26 mouse cellular contexts compared by ENCODE assay signal in genomic region chr15:30199785-30200184, GRCm38 (mm10). TPM values are rescaled to one million over a fixed set of nuclear protein-coding genes. Genes with fewer than 3 reads are reported as not detected.
DNase-seq lines count a peak whose midpoint lies in the region; ATAC-seq and TF ChIP-seq lines count a peak whose summit lies in the region.
"Had no signal": no experiment of that assay in that cellular context is flagged by ENCODE, and none has a peak within 500 bp of the region (broad histone marks: within the 10 kb centered on the region; RNA-seq: fewer than 3 reads in every experiment).

No protein-coding gene starts in this region.

- no peak for TF ChIP-seq POLR2A in lung, adult 2 months (IDR thresholded peaks at IDR 0.05; ENCODE audit: borderline replicate concordance, extremely low read depth, low read depth, low read length)

- DNase-seq in forebrain, postnatal 0 days: no peak
- DNase-seq in layer of hippocampus, adult 2 months (ENCODE audit: low spot score in 2 of 2): no peak
- DNase-seq in layer of hippocampus, postnatal 14 days (ENCODE audit: low spot score in 2 of 2): no peak
- no peak for DNase-seq in lung, adult 2 months
- peak; percentile 50 for DNase-seq in telencephalon, adult 2 months (ENCODE audit: low read depth, low spot score)
- no peak for DNase-seq in left cerebral cortex, adult 18-20 months (ENCODE audit: low spot score in 2 of 2)
- DNase-seq: adrenal gland, adult 2 months; adrenal gland, postnatal 14 days; cerebellum, adult 18-20 months; cerebellum, adult 9-10 months; cerebellum, postnatal 36 days; gastrocnemius, adult 2 months; gastrocnemius, postnatal 25 days; heart, adult 18-20 months; heart, postnatal 10 days; heart, postnatal 36 days had no signal

- 78% methylated on average over 1 of the region's 1 CpGs for WGBS in forebrain, postnatal 0 days
- WGBS in forebrain, embryonic 16.5 days: 79% methylated on average over 1 of the region's 1 CpGs
- 74% methylated on average over 1 of the region's 1 CpGs for WGBS in lung, embryonic 16.5 days
- 67% methylated on average over 1 of the region's 1 CpGs for WGBS in lung, adult 2 months

- H3K4me2 ChIP-seq in forebrain, postnatal 0 days (ENCODE audit: low read depth): no peak overlapping the region
- H3K4me2 ChIP-seq in forebrain, embryonic 16.5 days (ENCODE audit: low read length): no peak overlapping the region
- H3K4me2 ChIP-seq in lung, embryonic 16.5 days (ENCODE audit: low read depth, low read length): no peak overlapping the region
- H3K4me2 ChIP-seq: forebrain, embryonic 13.5 days; heart, embryonic 12.5 days; heart, embryonic 15.5 days; hindbrain, embryonic 13.5 days had no signal

- H3K4me3 ChIP-seq in forebrain, postnatal 0 days (ENCODE audit: low read depth, low read length): no peak overlapping the region
- no peak overlapping the region for H3K4me3 ChIP-seq in forebrain, embryonic 16.5 days (replicated peaks; ENCODE audit: low read length)
- no peak overlapping the region for H3K4me3 ChIP-seq in layer of hippocampus, adult 2 months
- no peak overlapping the region for H3K4me3 ChIP-seq in lung, embryonic 16.5 days (ENCODE audit: low read length)
- no peak overlapping the region for H3K4me3 ChIP-seq in lung, adult 2 months (replicated peaks; ENCODE audit: extremely low read depth, low read depth, low read length)
- H3K4me3 ChIP-seq: forebrain, embryonic 10.5 days; forebrain, embryonic 13.5 days; gastrocnemius, adult 2 months; heart, embryonic 12.5 days; heart, embryonic 15.5 days; hindbrain, embryonic 10.5 days; hindbrain, embryonic 13.5 days had no signal

- no peaks in the 10 kb centered on the region for H3K27me3 ChIP-seq in forebrain, postnatal 0 days (ENCODE audit: insufficient read depth, low read length)
- no peaks in the 10 kb centered on the region for H3K27me3 ChIP-seq in forebrain, embryonic 16.5 days (replicated peaks; ENCODE audit: control insufficient read depth, insufficient read depth, low read length)
- H3K27me3 ChIP-seq in lung, embryonic 16.5 days (ENCODE audit: control insufficient read depth, insufficient read depth, low read depth, low read length): no peaks in the 10 kb centered on the region
- H3K27me3 ChIP-seq: forebrain, embryonic 13.5 days; heart, embryonic 12.5 days; heart, embryonic 15.5 days; hindbrain, embryonic 13.5 days had no signal

- no peak for TF ChIP-seq CTCF in forebrain, postnatal 0 days (IDR thresholded peaks at IDR 0.05; ENCODE audit: low read depth)
- TF ChIP-seq CTCF in layer of hippocampus, adult 2 months (conservative IDR thresholded peaks at IDR 0.05): no peak
- TF ChIP-seq CTCF in lung, adult 2 months (IDR thresholded peaks at IDR 0.05; ENCODE audit: insufficient read depth, low read length): no peak

- no peak overlapping the region for H3K27ac ChIP-seq in forebrain, postnatal 0 days (ENCODE audit: low read depth, low read length)
- H3K27ac ChIP-seq in forebrain, embryonic 16.5 days (ENCODE audit: low read length): no peak overlapping the region
- H3K27ac ChIP-seq in layer of hippocampus, adult 2 months: peak overlapping the region; percentile 43; the same call in 1 of the 2 replicates
- H3K27ac ChIP-seq in lung, embryonic 16.5 days (ENCODE audit: low read length): no peak overlapping the region
- H3K27ac ChIP-seq: forebrain, embryonic 10.5 days; forebrain, embryonic 13.5 days; gastrocnemius, adult 2 months; heart, embryonic 15.5 days; hindbrain, embryonic 10.5 days; hindbrain, embryonic 13.5 days had no signal

- H3K4me1 ChIP-seq in forebrain, postnatal 0 days (ENCODE audit: insufficient read depth): peaks cover 7% of the 10 kb centered on the region; the same call in 1 of the 2 replicates
- peaks cover 14% of the 10 kb centered on the region; the same call in 1 of the 2 replicates for H3K4me1 ChIP-seq in forebrain, embryonic 16.5 days (replicated peaks; ENCODE audit: control insufficient read depth, insufficient read depth, low read length)
- H3K4me1 ChIP-seq in lung, embryonic 16.5 days (replicated peaks; ENCODE audit: control insufficient read depth, insufficient read depth, low read length): no peaks in the 10 kb centered on the region
- H3K4me1 ChIP-seq in lung, adult 2 months (ENCODE audit: control insufficient read depth, insufficient read depth, low read length): no peaks in the 10 kb centered on the region
- H3K4me1 ChIP-seq: forebrain, embryonic 10.5 days; heart, embryonic 15.5 days; hindbrain, embryonic 10.5 days had no signal

- H3K9me3 ChIP-seq in forebrain, postnatal 0 days (ENCODE audit: low read length): no peaks in the 10 kb centered on the region
- H3K9me3 ChIP-seq in forebrain, embryonic 16.5 days (ENCODE audit: control insufficient read depth, low read length): no peaks in the 10 kb centered on the region
- no peaks in the 10 kb centered on the region for H3K9me3 ChIP-seq in lung, embryonic 16.5 days (ENCODE audit: control insufficient read depth, low read length)
- H3K9me3 ChIP-seq: forebrain, embryonic 10.5 days; forebrain, embryonic 13.5 days; heart, embryonic 12.5 days; heart, embryonic 15.5 days; hindbrain, embryonic 10.5 days; hindbrain, embryonic 13.5 days had no signal

- peak; percentile 54; the same call in 1 of the 2 replicates for ATAC-seq in forebrain, postnatal 0 days
- no peak for ATAC-seq in forebrain, embryonic 16.5 days
- ATAC-seq in lung, embryonic 16.5 days (ENCODE audit: low read depth): peak; percentile 47
- ATAC-seq: CD4-positive, CD25-positive, alpha-beta regulatory T cell, adult 4 months; forebrain, embryonic 13.5 days had no signal

- H3K36me3 ChIP-seq in forebrain, postnatal 0 days (ENCODE audit: insufficient read depth): no peaks in the 10 kb centered on the region
- H3K36me3 ChIP-seq in forebrain, embryonic 16.5 days (ENCODE audit: control insufficient read depth, insufficient read depth): no peaks in the 10 kb centered on the region
- no peaks in the 10 kb centered on the region for H3K36me3 ChIP-seq in lung, embryonic 16.5 days (ENCODE audit: control insufficient read depth, insufficient read depth, low read length)
- H3K36me3 ChIP-seq: forebrain, embryonic 10.5 days; heart, embryonic 12.5 days; heart, embryonic 15.5 days; hindbrain, embryonic 10.5 days; hindbrain, embryonic 13.5 days had no signal

- H3K9ac ChIP-seq in forebrain, postnatal 0 days: no peak overlapping the region
- H3K9ac ChIP-seq in forebrain, embryonic 16.5 days (replicated peaks; ENCODE audit: low read depth, low read length): no peak overlapping the region
- H3K9ac ChIP-seq in lung, embryonic 16.5 days (ENCODE audit: low read length): no peak overlapping the region
- H3K9ac ChIP-seq: forebrain, embryonic 13.5 days; heart, embryonic 12.5 days; heart, embryonic 15.5 days; hindbrain, embryonic 13.5 days had no signal

RNA-seq across cellular contexts. Expression of gene Ctnnd2, which starts 27.4 kb away (rescaled TPM):
- total RNA-seq in forebrain, postnatal 0 days (2014; rRNA removed): 130 and 134 TPM in 2 replicates
- polyA plus RNA-seq in forebrain, postnatal 0 days (2015; fragmentation: Nextera tagmentation; extraction: Ambion mirVana): 62.1 and 73.6 TPM in 2 replicates
- 71.7 and 82.7 TPM in 2 replicates for polyA plus RNA-seq in forebrain, embryonic 16.5 days (2015; fragmentation: Nextera tagmentation; extraction: Ambion mirVana)
- 100 to 1,000 TPM; 223 to 229 TPM for total RNA-seq in layer of hippocampus, adult 2 months (2021)
- total RNA-seq in layer of hippocampus, postnatal 14 days (2021): 100 to 1,000 TPM; 220 to 250 TPM
- 17.2 and 17.9 TPM in 2 replicates for polyA plus RNA-seq in lung, embryonic 16.5 days (2015; fragmentation: Nextera tagmentation; extraction: Ambion mirVana)
- polyA plus RNA-seq in lung, adult 2 months (2012; rRNA removed): 5.1 and 6.3 TPM in 2 replicates
- 100 to 1,000 TPM; 223 to 236 TPM for total RNA-seq in left cerebral cortex, adult 18-20 months (2021)
- total RNA-seq: gastrocnemius, adult 2 months; MEL had no signal
